Mouse (Mus musculus): ENCODE measurements around the gene Rfx2. TPM values are rescaled to one million over a fixed set of nuclear protein-coding genes. Genes with fewer than 3 reads are reported as not detected.

The Rfx2 gene
- polyA plus RNA-seq, 1 experiment, result 6.6 TPM

GRCm38 (mm10) chr17:56832918-56833317 lies 2.1 kb upstream of the Rfx2 start:
- no peak for DNase-seq (ENCODE audit: low spot score)

- DNase-seq (ENCODE audit: low spot score), result peak; percentile 94
These were observed 451 bp upstream of the Rfx2 start for GRCm38 (mm10) chr17:56831111-56831816.

GRCm38 (mm10) chr17:56829795-56830194 lies 1.0 kb downstream of the Rfx2 start:
- no peak for DNase-seq (ENCODE audit: low spot score)

- no peak for DNase-seq (ENCODE audit: low spot score)
These were observed 1.6 kb downstream of the Rfx2 start for GRCm38 (mm10) chr17:56829171-56829570.

GRCm38 (mm10) chr17:56826718-56827117 lies 4.1 kb downstream of the Rfx2 start:
- no peak for DNase-seq (ENCODE audit: low spot score)

GRCm38 (mm10) chr17:56823352-56823751 lies 7.5 kb downstream of the Rfx2 start:
- no peak for DNase-seq (ENCODE audit: low spot score)

- DNase-seq (ENCODE audit: low spot score), result no peak
These were observed 8.4 kb downstream of the Rfx2 start for GRCm38 (mm10) chr17:56822380-56822779.

- DNase-seq (ENCODE audit: low spot score), result peak; percentile 70
These were observed 11.1 kb downstream of the Rfx2 start for GRCm38 (mm10) chr17:56819694-56820111.

GRCm38 (mm10) chr17:56819032-56819545 lies 11.7 kb downstream of the Rfx2 start:
- no peak for DNase-seq (ENCODE audit: low spot score)

GRCm38 (mm10) chr17:56818067-56818636 lies 12.7 kb downstream of the Rfx2 start:
- DNase-seq (ENCODE audit: low spot score), result no peak

- no peak for DNase-seq (ENCODE audit: low spot score)
These were observed 15.8 kb downstream of the Rfx2 start for GRCm38 (mm10) chr17:56815057-56815345.

GRCm38 (mm10) chr17:56814316-56815056 lies 16.3 kb downstream of the Rfx2 start:
- DNase-seq (ENCODE audit: low spot score), result peak; percentile 52

- DNase-seq (ENCODE audit: low spot score), result peak; percentile 78
These were observed 20.6 kb downstream of the Rfx2 start for GRCm38 (mm10) chr17:56810245-56810644.

- peak; percentile 61 for DNase-seq (ENCODE audit: low spot score)
These were observed 22.3 kb downstream of the Rfx2 start for GRCm38 (mm10) chr17:56808518-56808917.

GRCm38 (mm10) chr17:56805784-56806183 lies 25.0 kb downstream of the Rfx2 start:
- no peak for DNase-seq (ENCODE audit: low spot score)

- DNase-seq (ENCODE audit: low spot score), result no peak
These were observed 25.9 kb downstream of the Rfx2 start for GRCm38 (mm10) chr17:56804952-56805351.

- no peak for DNase-seq (ENCODE audit: low spot score)
These were observed 28.7 kb downstream of the Rfx2 start for GRCm38 (mm10) chr17:56802065-56802464.

- DNase-seq (ENCODE audit: low spot score), result no peak
These were observed 31.5 kb downstream of the Rfx2 start for GRCm38 (mm10) chr17:56799276-56799675.

GRCm38 (mm10) chr17:56793614-56794319 lies 37.0 kb downstream of the Rfx2 start:
- no peak for DNase-seq (ENCODE audit: low spot score)

GRCm38 (mm10) chr17:56792588-56792987 lies 38.2 kb downstream of the Rfx2 start:
- DNase-seq (ENCODE audit: low spot score), result no peak

- DNase-seq (ENCODE audit: low spot score), result no peak
These were observed 41.5 kb downstream of the Rfx2 start for GRCm38 (mm10) chr17:56789286-56789685.

GRCm38 (mm10) chr17:56788886-56789285 lies 41.9 kb downstream of the Rfx2 start:
- no peak for DNase-seq (ENCODE audit: low spot score)
